Mouse (Mus musculus): Measurements from ENCODE around the gene Slc25a48.
A peak's percentile ranks its signal among the peaks of the same experiment; 100 is the strongest.

Gene Slc25a48

GRCm38 (mm10) chr13:56449239-56450030 is 11.3 kb downstream of the Slc25a48 start:
- DNase-seq, result no peak

GRCm38 (mm10) chr13:56450035-56450434 is 11.9 kb downstream of the Slc25a48 start:
- DNase-seq, result no peak

- DNase-seq, result no peak
Observed at GRCm38 (mm10) chr13:56458001-56458400, 19.8 kb downstream of the Slc25a48 start.

- no peak for DNase-seq
Observed at GRCm38 (mm10) chr13:56461460-56461859, 23.3 kb downstream of the Slc25a48 start.

GRCm38 (mm10) chr13:56462791-56463190 is 24.6 kb downstream of the Slc25a48 start:
- DNase-seq, result no peak

GRCm38 (mm10) chr13:56463261-56463660 is 25.1 kb downstream of the Slc25a48 start:
- DNase-seq, result no peak

- DNase-seq, result no peak
Observed at GRCm38 (mm10) chr13:56463750-56464149, 25.6 kb downstream of the Slc25a48 start.

GRCm38 (mm10) chr13:56467786-56468185 is 29.6 kb downstream of the Slc25a48 start:
- no peak for DNase-seq

GRCm38 (mm10) chr13:56468536-56468935 is 30.4 kb downstream of the Slc25a48 start:
- DNase-seq, result no peak

- DNase-seq, result no peak
Observed at GRCm38 (mm10) chr13:56471211-56471610, 33.1 kb downstream of the Slc25a48 start.

- DNase-seq, result no peak
Observed at GRCm38 (mm10) chr13:56471951-56472350, 33.8 kb downstream of the Slc25a48 start.

GRCm38 (mm10) chr13:56472661-56473060 is 34.5 kb downstream of the Slc25a48 start:
- no peak for DNase-seq

GRCm38 (mm10) chr13:56475363-56475762 is 37.2 kb downstream of the Slc25a48 start:
- peak; percentile 23 to 34 for DNase-seq

GRCm38 (mm10) chr13:56476790-56477189 is 38.6 kb downstream of the Slc25a48 start:
- peak; percentile 67 to 76 for DNase-seq

- DNase-seq, result no peak
Observed at GRCm38 (mm10) chr13:56477271-56477670, 39.1 kb downstream of the Slc25a48 start.

- DNase-seq, result no peak
Observed at GRCm38 (mm10) chr13:56478027-56478426, 39.9 kb downstream of the Slc25a48 start.

GRCm38 (mm10) chr13:56482146-56482545 is 44.0 kb downstream of the Slc25a48 start, which contains the start of gene Il9:
TSS of gene Il9 (minus strand) at chr13:56482246.
- DNase-seq, result no peak

GRCm38 (mm10) chr13:56488012-56488411 is 49.9 kb downstream of the Slc25a48 start:
- no peak for DNase-seq

GRCm38 (mm10) chr13:56494440-56494839 is 56.3 kb downstream of the Slc25a48 start:
- no peak for DNase-seq

- no peak for DNase-seq
Observed at GRCm38 (mm10) chr13:56500132-56500531, 62.0 kb downstream of the Slc25a48 start.

GRCm38 (mm10) chr13:56500636-56501035 is 62.5 kb downstream of the Slc25a48 start:
- DNase-seq, result no peak

- no peak for DNase-seq
Observed at GRCm38 (mm10) chr13:56501866-56502420, 63.8 kb downstream of the Slc25a48 start.

- DNase-seq, result peak; percentile 26 to 46
Observed at GRCm38 (mm10) chr13:56506871-56507496, 68.8 kb downstream of the Slc25a48 start.

- DNase-seq, result no peak
Observed at GRCm38 (mm10) chr13:56509796-56510195, 71.6 kb downstream of the Slc25a48 start.
